Mouse (Mus musculus): Measurements from ENCODE around the gene Dynlt1f.
"Not testable (repeated sequence)": the region's sequence is repeated elsewhere in the genome, so short reads cannot be mapped to it uniquely, and the experiment has no call there.

Dynlt1f gene

GRCm38 (mm10) chr17:6630398-6630797 is 25.3 kb downstream of the Dynlt1f start:
- DNase-seq (ENCODE audit: inconsistent age in 2 of 2, low spot score in 1 of 2), result not testable (repeated sequence)

GRCm38 (mm10) chr17:6624926-6625558 is 30.7 kb downstream of the Dynlt1f start:
- DNase-seq (ENCODE audit: inconsistent age in 2 of 2, low spot score in 1 of 2), result not testable (repeated sequence)

- not testable (repeated sequence) for DNase-seq (ENCODE audit: inconsistent age in 2 of 2, low spot score in 1 of 2)
Measured at GRCm38 (mm10) chr17:6621976-6622375, 33.7 kb downstream of the Dynlt1f start.

GRCm38 (mm10) chr17:6620730-6621451 is 34.8 kb downstream of the Dynlt1f start:
- DNase-seq (ENCODE audit: inconsistent age in 2 of 2, low spot score in 1 of 2), result not testable (repeated sequence)

- DNase-seq (ENCODE audit: inconsistent age in 2 of 2, low spot score in 1 of 2), result not testable (repeated sequence)
Measured at GRCm38 (mm10) chr17:6620035-6620434, 35.7 kb downstream of the Dynlt1f start.

GRCm38 (mm10) chr17:6619271-6619670 is 36.4 kb downstream of the Dynlt1f start:
- DNase-seq (ENCODE audit: inconsistent age in 2 of 2, low spot score in 1 of 2), result not testable (repeated sequence)

- DNase-seq (ENCODE audit: inconsistent age in 2 of 2, low spot score in 1 of 2), result not testable (repeated sequence)
Measured at GRCm38 (mm10) chr17:6617689-6618400, 37.9 kb downstream of the Dynlt1f start.

- DNase-seq (ENCODE audit: inconsistent age in 2 of 2, low spot score in 1 of 2), result not testable (repeated sequence)
Measured at GRCm38 (mm10) chr17:6616731-6617130, 39.0 kb downstream of the Dynlt1f start.

GRCm38 (mm10) chr17:6614316-6614715 is 41.4 kb downstream of the Dynlt1f start:
- DNase-seq (ENCODE audit: inconsistent age in 2 of 2, low spot score in 1 of 2), result not testable (repeated sequence)

GRCm38 (mm10) chr17:6613524-6613923 is 42.2 kb downstream of the Dynlt1f start:
- DNase-seq (ENCODE audit: inconsistent age in 2 of 2, low spot score in 1 of 2), result not testable (repeated sequence)

GRCm38 (mm10) chr17:6605347-6605746 is 50.4 kb downstream of the Dynlt1f start:
- DNase-seq (ENCODE audit: inconsistent age in 2 of 2, low spot score in 1 of 2), result not testable (repeated sequence)

GRCm38 (mm10) chr17:6602205-6602604 is 53.5 kb downstream of the Dynlt1f start:
- not testable (repeated sequence) for DNase-seq (ENCODE audit: inconsistent age in 2 of 2, low spot score in 1 of 2)

- DNase-seq (ENCODE audit: inconsistent age in 2 of 2, low spot score in 1 of 2), result peak; percentile 89 to 93
Measured at GRCm38 (mm10) chr17:6601204-6601911, 54.3 kb downstream of the Dynlt1f start, which contains the start of gene Dynlt1c. Gene Dynlt1c, plus strand, starts transcription at chr17:6601671.

GRCm38 (mm10) chr17:6600216-6600911 is 55.3 kb downstream of the Dynlt1f start:
- peak; percentile 67 to 76 for DNase-seq (ENCODE audit: inconsistent age in 2 of 2, low spot score in 1 of 2)

- not testable (repeated sequence) for DNase-seq (ENCODE audit: inconsistent age in 2 of 2, low spot score in 1 of 2)
Measured at GRCm38 (mm10) chr17:6598356-6598755, 57.3 kb downstream of the Dynlt1f start.

All from adrenal gland, adult (tissue).